ENCODE assay signal across 18 mouse cellular contexts in genomic region chr6:8095856-8096255, GRCm38 (mm10).
DNase-seq lines count a peak whose midpoint lies in the region; ATAC-seq and TF ChIP-seq lines count a peak whose summit lies in the region.
"Had no signal": no experiment of that assay in that cellular context is flagged by ENCODE, and none has a peak within 500 bp of the region (broad histone marks: within the 10 kb centered on the region; RNA-seq: fewer than 3 reads in every experiment).

No protein-coding gene starts in this region.

- no peak overlapping the region for H3K4me2 ChIP-seq in kidney, embryonic 16.5 days (replicated peaks; ENCODE audit: low read depth, low read length)
- H3K4me2 ChIP-seq in kidney, embryonic 15.5 days: no peak overlapping the region
- H3K4me2 ChIP-seq: embryonic facial prominence, embryonic 15.5 days; forebrain, embryonic 12.5 days; midbrain, embryonic 13.5 days had no signal

- 0 out of 2 replicates have a peak, but pooled peaks have one; percentile 19 for ATAC-seq in kidney, embryonic 16.5 days (ENCODE audit: low FRiP score, low TSS enrichment)
- ATAC-seq in kidney, embryonic 15.5 days (replicated peaks; ENCODE audit: low FRiP score): no peak
- peak; percentile 92 for ATAC-seq in granulocyte monocyte progenitor cell, adult 5-6 weeks (replicated peaks; ENCODE audit: poor library complexity, severe bottlenecking)
- no peak for ATAC-seq in megakaryocyte-erythroid progenitor cell, adult 5-6 weeks (replicated peaks; ENCODE audit: low FRiP score, low TSS enrichment, poor library complexity, severe bottlenecking)
- ATAC-seq: liver, postnatal 0 days; midbrain, embryonic 13.5 days had no signal

- H3K4me3 ChIP-seq in kidney, embryonic 16.5 days (ENCODE audit: low read length): no peak overlapping the region
- no peak overlapping the region for H3K4me3 ChIP-seq in kidney, embryonic 15.5 days (replicated peaks)
- no peak overlapping the region for H3K4me3 ChIP-seq in cerebellum, adult 2 months (replicated peaks; ENCODE audit: insufficient read depth, low read depth, low read length)
- H3K4me3 ChIP-seq: embryonic facial prominence, embryonic 15.5 days; forebrain, embryonic 12.5 days; left cerebral cortex, adult 2 months; midbrain, embryonic 13.5 days had no signal

- no peaks in the 10 kb centered on the region for H3K27me3 ChIP-seq in kidney, embryonic 16.5 days (ENCODE audit: insufficient read depth, low read length)
- no peaks in the 10 kb centered on the region for H3K27me3 ChIP-seq in kidney, embryonic 15.5 days
- no peaks in the 10 kb centered on the region for H3K27me3 ChIP-seq in cerebellum, adult 2 months (ENCODE audit: control insufficient read depth, insufficient read depth, low read length)
- H3K27me3 ChIP-seq: embryonic facial prominence, embryonic 15.5 days; forebrain, embryonic 12.5 days; midbrain, embryonic 13.5 days had no signal

- H3K4me1 ChIP-seq in kidney, embryonic 16.5 days (ENCODE audit: insufficient read depth, low read length): 0 out of 2 replicates have a peak, but pooled peaks cover 6% of the 10 kb centered on the region
- H3K4me1 ChIP-seq in kidney, embryonic 15.5 days: 0 out of 2 replicates have a peak, but pooled peaks cover 4% of the 10 kb centered on the region
- no peaks in the 10 kb centered on the region for H3K4me1 ChIP-seq in cerebellum, adult 2 months (ENCODE audit: control insufficient read depth, insufficient read depth, low read length)
- H3K4me1 ChIP-seq: embryonic facial prominence, embryonic 15.5 days; forebrain, embryonic 12.5 days; midbrain, embryonic 13.5 days had no signal

- no peaks in the 10 kb centered on the region for H3K36me3 ChIP-seq in kidney, embryonic 16.5 days (ENCODE audit: insufficient read depth, low read length)
- H3K36me3 ChIP-seq in kidney, embryonic 15.5 days: no peaks in the 10 kb centered on the region
- H3K36me3 ChIP-seq: embryonic facial prominence, embryonic 15.5 days; forebrain, embryonic 12.5 days; G1E; midbrain, embryonic 13.5 days had no signal

- TF ChIP-seq CTCF in cerebellum, adult 2 months (IDR thresholded peaks at IDR 0.05; ENCODE audit: borderline replicate concordance, insufficient read depth, low read depth, low read length): no peak

- H3K9ac ChIP-seq in kidney, embryonic 16.5 days (replicated peaks; ENCODE audit: low read length): no peak overlapping the region
- H3K9ac ChIP-seq in kidney, embryonic 15.5 days: no peak overlapping the region
- H3K9ac ChIP-seq: embryonic facial prominence, embryonic 15.5 days; forebrain, embryonic 12.5 days; liver, postnatal 0 days; midbrain, embryonic 13.5 days had no signal

- no peak for TF ChIP-seq POLR2A in cerebellum, adult 2 months (IDR thresholded peaks at IDR 0.05; ENCODE audit: borderline replicate concordance, insufficient read depth, low read length)

- H3K27ac ChIP-seq in kidney, embryonic 16.5 days (ENCODE audit: low read length): no peak overlapping the region
- H3K27ac ChIP-seq in kidney, embryonic 15.5 days: no peak overlapping the region
- no peak overlapping the region for H3K27ac ChIP-seq in cerebellum, adult 2 months (ENCODE audit: insufficient read depth, low read length)
- H3K27ac ChIP-seq: embryonic facial prominence, embryonic 15.5 days; forebrain, embryonic 12.5 days; left cerebral cortex, adult 2 months; midbrain, embryonic 13.5 days had no signal

- 48% methylated on average over 3 of the region's 3 CpGs for WGBS in kidney, embryonic 16.5 days
- 28% methylated on average over 3 of the region's 3 CpGs for WGBS in kidney, embryonic 15.5 days
- WGBS in cerebellum, adult 2 months: 8% methylated on average over 3 of the region's 3 CpGs

- peak; percentile 71 for DNase-seq in NIH3T3 (ENCODE audit: low read depth)
- peak; percentile 78 to 91 for DNase-seq in cerebellum, adult 2 months
- no peak for DNase-seq in embryo, embryonic 11 days
- no peak for DNase-seq in gastrocnemius, postnatal 10 days
- DNase-seq: kidney, adult 9 months; liver, postnatal 0 days; lung, postnatal 4 days; right cerebral cortex, postnatal 25 days; thymus, adult 18-20 months had no signal

- H3K9me3 ChIP-seq in kidney, embryonic 16.5 days (ENCODE audit: low read length): no peaks in the 10 kb centered on the region
- no peaks in the 10 kb centered on the region for H3K9me3 ChIP-seq in kidney, embryonic 15.5 days (replicated peaks)
- H3K9me3 ChIP-seq: embryonic facial prominence, embryonic 15.5 days; forebrain, embryonic 12.5 days; G1E; midbrain, embryonic 13.5 days had no signal

Comparison
In these comparisons a context has a peak if more than half of its experiments do, and no peak if none do; other contexts are left out.
1. ATAC-seq: peak in kidney, embryonic 16.5 days (single experiment) and granulocyte monocyte progenitor cell, adult 5-6 weeks (single experiment); none in kidney, embryonic 15.5 days (single experiment) and megakaryocyte-erythroid progenitor cell, adult 5-6 weeks (single experiment).
2. DNase-seq: peak in NIH3T3 (single experiment) and cerebellum, adult 2 months (2 of 2); none in embryo, embryonic 11 days (single experiment) and gastrocnemius, postnatal 10 days (single experiment).